Mouse (Mus musculus) T-cell, adult 66 days (primary cell): ENCODE measurements around the gene Arhgap23. TPM values are rescaled to one million over a fixed set of nuclear protein-coding genes. Genes with fewer than 3 reads are reported as not detected.

Source experiments
- total RNA-seq, 2 experiments: library from RNA; stranded (reverse); gene quantifications; 3 replicates in 1 of 2; 4 replicates in 1 of 2; pipeline ENCODE4 v1.2.4; 2023

Gene Arhgap23
- total RNA-seq, result 1 to 10 TPM in 1 of 2 experiments, under 1 TPM in 1; 0.39 to 1.2 TPM

GRCm38 (mm10) chr11:97415330-97415711 lies at the start of gene Arhgap23:
TSS of gene Arhgap23 (plus strand) at chr11:97415533.

DNA sequence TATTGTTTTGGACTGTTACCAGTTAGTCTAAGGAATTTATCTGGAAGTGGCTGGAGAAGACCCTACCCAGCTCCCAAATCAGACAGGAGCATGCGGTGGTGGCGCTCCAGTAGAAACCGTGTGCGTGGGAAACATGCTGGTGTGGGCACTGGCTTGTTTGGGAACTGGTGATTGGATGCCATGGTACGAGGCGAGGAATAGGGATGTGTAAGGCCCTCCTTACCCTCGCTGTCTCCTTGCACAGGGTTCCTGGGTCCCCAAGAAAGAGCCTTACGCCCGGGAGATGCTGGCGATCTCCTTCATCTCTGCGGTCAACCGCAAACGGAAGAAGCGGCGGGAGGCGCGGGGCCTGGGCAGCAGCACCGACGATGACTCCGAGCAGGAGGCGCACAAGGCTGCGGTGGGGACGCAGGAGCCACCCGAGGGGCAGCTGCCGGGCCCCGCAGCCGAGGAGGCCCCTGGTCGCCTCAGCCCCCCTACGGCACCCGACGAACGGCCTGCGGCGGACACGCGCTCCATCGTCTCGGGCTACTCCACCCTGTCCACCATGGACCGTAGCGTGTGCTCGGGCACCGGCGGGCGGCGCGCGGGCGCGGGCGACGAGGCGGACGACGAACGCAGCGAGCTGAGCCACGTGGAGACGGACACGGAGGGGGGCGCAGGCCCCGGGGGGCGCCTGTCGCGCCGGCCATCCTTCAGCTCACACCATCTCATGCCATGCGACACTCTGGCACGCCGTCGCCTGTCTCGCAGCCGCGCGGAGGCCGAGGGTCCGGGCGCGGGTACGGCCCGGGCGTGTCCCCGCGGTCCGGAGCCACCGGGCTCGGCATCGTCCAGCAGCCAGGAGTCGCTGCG lies 84.8 kb downstream of the Arhgap23 start, which contains the start of gene 4933428G20Rik:
4933428G20Rik (minus strand) TSS at position 476 of the 855 bp plus-strand sequence.

Other genes starting within 250 kb of the Arhgap23 start
- gene Kpnb1, start 227.7 kb upstream of the Arhgap23 start, total RNA-seq, result 100 to 1,000 TPM; 165 to 185 TPM
- gene Npepps, start 134.9 kb upstream of the Arhgap23 start, total RNA-seq, result 10 to 100 TPM; 72.0 to 77.0 TPM
- gene Mrpl45, start 99.8 kb upstream of the Arhgap23 start, total RNA-seq, result 10 to 100 TPM; 11.3 to 16.7 TPM
- gene Gpr179, start 63.5 kb upstream of the Arhgap23 start, total RNA-seq, result under 1 TPM; 0.06 TPM
- 10 to 100 TPM; 16.6 to 21.0 TPM for gene Socs7, start 53.0 kb upstream of the Arhgap23 start, total RNA-seq
- not detected for gene 4933428G20Rik, start 84.8 kb downstream of the Arhgap23 start, total RNA-seq
- gene Srcin1, start 160.7 kb downstream of the Arhgap23 start, total RNA-seq, result not detected
- 1 to 10 TPM; 8.7 to 9.5 TPM for gene Epop, start 214.2 kb downstream of the Arhgap23 start, total RNA-seq
- 100 to 1,000 TPM; 243 to 244 TPM for gene Mllt6, start 247.9 kb downstream of the Arhgap23 start, total RNA-seq